Mouse (Mus musculus) common myeloid progenitor, adult 5-6 weeks (primary cell): ENCODE data around the gene Gnpat. TPM values are rescaled to one million over a fixed set of nuclear protein-coding genes. Genes with fewer than 3 reads are reported as not detected.

ENCODE experiments used
- ATAC-seq: replicated peaks from 2 replicates; pipeline ENCODE4 v1.8.0; 2016; ENCODE audit warnings: low read depth, mild to moderate bottlenecking, moderate TSS enrichment, inconsistent platforms; ENCODE audit not compliant: poor library complexity, severe bottlenecking
- total RNA-seq: library from RNA; stranded (forward); fragments of 200-1000, 187-1606 nt; gene quantifications from 2 replicates; pipeline ENCODE4 v1.2.3, GENCODE M21; 2017

The Gnpat gene
- total RNA-seq, 1 experiment from 2014 or later: 90.7 TPM

- no peak for ATAC-seq
Observed at GRCm38 (mm10) chr8:124932435-124932834, 69.6 kb downstream of the Gnpat start.

- ATAC-seq: no peak
Observed at GRCm38 (mm10) chr8:124935116-124935515, 72.3 kb downstream of the Gnpat start.

GRCm38 (mm10) chr8:124936699-124937098 is 73.9 kb downstream of the Gnpat start:
- no peak for ATAC-seq

- ATAC-seq: no peak
Observed at GRCm38 (mm10) chr8:124937293-124937692, 74.5 kb downstream of the Gnpat start.

Other genes with a start within 250 kb of the Gnpat start
- gene 2310022B05Rik, start 199.7 kb upstream of the Gnpat start, total RNA-seq: 3.3 and 5.4 TPM in 2 replicates
- 43.7 and 50.6 TPM in 2 replicates for gene Ttc13, start 141.1 kb upstream of the Gnpat start, total RNA-seq
- gene Arv1, start 140.9 kb upstream of the Gnpat start, total RNA-seq: 3.3 and 5.5 TPM in 2 replicates
- gene Fam89a, start 111.2 kb upstream of the Gnpat start, total RNA-seq: not detected in 2 replicates
- gene Trim67, start 69.9 kb upstream of the Gnpat start, total RNA-seq: not detected in 2 replicates
- 69.2 and 77.3 TPM in 2 replicates for gene 2810004N23Rik, start 87 bp downstream of the Gnpat start, total RNA-seq
- gene Exoc8, start 34.7 kb downstream of the Gnpat start, total RNA-seq: 15.2 and 16.2 TPM in 2 replicates
- 25.7 and 26.8 TPM in 2 replicates for gene Sprtn, start 34.9 kb downstream of the Gnpat start, total RNA-seq
- 19.4 and 24.8 TPM in 2 replicates for gene Egln1, start 86.3 kb downstream of the Gnpat start, total RNA-seq
- gene Tsnax, start 150.0 kb downstream of the Gnpat start, total RNA-seq: 60.4 and 82.8 TPM in 2 replicates
- gene Disc1, start 191.2 kb downstream of the Gnpat start, total RNA-seq: 1.1 and 2.3 TPM in 2 replicates